Mouse (Mus musculus) activated CD4-positive, CD25-positive, alpha-beta regulatory T cell, adult 4 months (primary cell): Measurements from ENCODE around the gene Hoxa9. TPM values are rescaled to one million over a fixed set of nuclear protein-coding genes. Genes with fewer than 3 reads are reported as not detected.

Experiments
- ATAC-seq: one replicate; pipeline ENCODE4 v1.8.0; 2017
- polyA plus RNA-seq, 2 experiments: library from polyadenylated mRNA; unstranded; fragments of 100-300 nt; shearing (Covaris generic); gene quantifications; one replicate each; pipeline ENCODE4 v1.2.1; 2017

Gene Hoxa9
- polyA plus RNA-seq, 2 experiments from 2014 or later, result 0.11 TPM; not detected in 1

- no peak for ATAC-seq
These were observed 50.2 kb downstream of the Hoxa9 start for GRCm38 (mm10) chr6:52180726-52181125.

- ATAC-seq, result no peak
These were observed 50.6 kb downstream of the Hoxa9 start for GRCm38 (mm10) chr6:52180213-52180710.

DNA sequence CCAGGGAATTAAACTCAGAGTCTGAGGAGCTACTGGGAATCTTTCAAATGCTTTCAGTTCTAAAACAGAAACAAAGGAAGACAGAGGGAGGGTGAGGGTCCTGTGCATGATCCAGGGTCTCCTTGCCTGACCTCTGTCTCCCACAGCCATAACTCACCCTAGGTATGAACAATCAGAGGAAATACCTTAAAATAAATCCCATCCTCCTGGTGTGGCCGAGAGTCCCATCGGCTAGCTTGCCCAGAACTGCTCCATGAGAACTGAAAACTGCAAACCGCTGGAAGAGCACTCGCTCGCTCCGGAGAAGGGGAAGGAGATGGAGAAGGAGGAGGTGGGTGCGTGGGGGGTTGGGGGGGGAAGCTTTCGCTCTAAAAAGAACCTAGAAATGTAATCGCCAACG is 51.2 kb downstream of the Hoxa9 start:
- no peak for ATAC-seq

DNA sequence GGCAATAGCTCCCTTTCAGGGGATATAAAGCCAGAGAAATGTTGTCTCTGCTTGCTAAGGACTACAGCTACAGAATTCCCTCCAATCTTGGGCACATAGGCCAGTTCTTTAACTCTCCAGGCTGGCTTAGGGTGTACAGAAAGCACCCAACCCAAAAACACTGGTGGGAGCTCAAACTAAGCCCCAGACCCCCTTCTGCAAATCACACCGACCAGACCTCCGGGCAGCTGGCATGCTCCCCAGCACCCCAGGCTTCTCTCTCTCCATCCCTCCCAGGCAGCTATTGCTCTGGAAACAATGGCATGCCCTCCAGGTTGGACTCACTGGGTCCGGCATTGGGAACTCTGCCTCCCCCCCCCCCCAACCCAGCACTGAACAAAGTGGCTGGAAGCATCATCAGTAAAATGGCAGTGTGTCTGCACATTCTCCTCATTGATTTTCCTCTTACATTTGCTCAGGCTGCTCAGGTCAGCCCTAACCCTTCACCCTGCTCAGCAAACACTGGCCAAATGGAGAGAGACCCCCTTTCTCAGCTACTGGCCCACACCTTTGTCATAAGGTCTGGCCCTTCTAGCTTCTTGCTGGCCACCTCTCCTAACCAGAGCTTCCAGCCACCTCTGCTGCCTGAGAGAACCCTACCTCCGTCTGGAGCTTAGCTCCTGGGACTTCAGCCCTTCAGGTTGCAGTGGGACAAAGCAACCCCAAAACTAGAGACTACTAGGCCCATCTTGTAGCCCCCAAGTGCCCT is 51.8 kb downstream of the Hoxa9 start:
- no peak for ATAC-seq

- no peak for ATAC-seq
These were observed 53.1 kb downstream of the Hoxa9 start for GRCm38 (mm10) chr6:52177806-52178205.

DNA sequence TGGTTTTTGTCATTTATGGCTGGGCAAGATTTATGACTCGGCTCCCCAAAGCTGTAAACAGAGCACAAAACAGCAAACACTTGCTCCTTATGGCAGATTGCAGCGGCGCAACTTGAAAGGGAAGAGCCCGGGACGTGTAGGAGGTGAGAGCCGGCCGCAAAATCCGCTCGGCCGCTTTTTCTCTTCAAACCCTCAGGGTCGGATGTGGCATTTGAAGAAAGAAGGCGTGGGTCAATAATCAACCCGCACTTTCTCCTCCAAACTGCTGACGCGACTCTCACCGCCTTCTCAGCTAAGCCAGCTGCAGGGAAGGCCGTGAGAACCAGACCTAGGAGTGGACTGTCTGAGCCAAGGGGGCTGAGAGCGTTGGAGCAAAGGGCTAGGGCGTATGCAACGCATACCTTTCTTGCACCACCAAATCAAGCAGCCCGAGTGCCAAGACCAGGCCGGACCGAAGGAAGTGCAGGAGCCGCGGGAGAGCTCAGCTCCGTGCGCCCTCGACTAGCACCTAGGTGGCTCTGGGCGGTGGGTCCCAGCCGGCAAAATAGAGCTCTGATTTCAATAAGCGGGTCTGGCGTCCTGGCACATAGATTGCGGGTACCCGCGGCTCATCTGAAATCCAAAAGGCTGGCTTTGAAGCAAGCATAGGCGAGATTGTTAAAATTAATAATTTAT is 53.7 kb downstream of the Hoxa9 start, which contains the start of gene 5730596B20Rik:
Gene 5730596B20Rik (plus strand): TSS at position 438 of the 675 bp plus-strand sequence.
- ATAC-seq, result no peak

DNA sequence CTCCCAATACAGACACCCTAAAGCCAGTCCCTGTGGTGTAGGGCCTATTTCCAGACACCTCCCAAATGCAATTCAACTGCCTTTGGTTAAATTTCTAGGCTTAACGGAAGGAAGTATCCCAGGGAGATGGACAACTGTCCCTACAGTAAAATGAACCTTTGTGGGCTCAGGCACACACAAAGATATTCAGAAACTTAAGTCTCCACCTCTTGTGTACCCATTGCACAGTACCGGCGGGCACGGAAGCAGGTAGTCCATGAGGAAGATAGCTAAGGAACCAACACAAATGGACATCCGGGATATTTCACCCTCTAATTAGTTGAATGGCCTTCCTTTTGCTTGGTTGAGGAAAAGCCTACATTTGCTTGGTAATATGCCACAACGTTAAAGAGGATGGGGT is 54.5 kb downstream of the Hoxa9 start:
- no peak for ATAC-seq

- no peak for ATAC-seq
These were observed 55.0 kb downstream of the Hoxa9 start for GRCm38 (mm10) chr6:52175864-52176263.

DNA sequence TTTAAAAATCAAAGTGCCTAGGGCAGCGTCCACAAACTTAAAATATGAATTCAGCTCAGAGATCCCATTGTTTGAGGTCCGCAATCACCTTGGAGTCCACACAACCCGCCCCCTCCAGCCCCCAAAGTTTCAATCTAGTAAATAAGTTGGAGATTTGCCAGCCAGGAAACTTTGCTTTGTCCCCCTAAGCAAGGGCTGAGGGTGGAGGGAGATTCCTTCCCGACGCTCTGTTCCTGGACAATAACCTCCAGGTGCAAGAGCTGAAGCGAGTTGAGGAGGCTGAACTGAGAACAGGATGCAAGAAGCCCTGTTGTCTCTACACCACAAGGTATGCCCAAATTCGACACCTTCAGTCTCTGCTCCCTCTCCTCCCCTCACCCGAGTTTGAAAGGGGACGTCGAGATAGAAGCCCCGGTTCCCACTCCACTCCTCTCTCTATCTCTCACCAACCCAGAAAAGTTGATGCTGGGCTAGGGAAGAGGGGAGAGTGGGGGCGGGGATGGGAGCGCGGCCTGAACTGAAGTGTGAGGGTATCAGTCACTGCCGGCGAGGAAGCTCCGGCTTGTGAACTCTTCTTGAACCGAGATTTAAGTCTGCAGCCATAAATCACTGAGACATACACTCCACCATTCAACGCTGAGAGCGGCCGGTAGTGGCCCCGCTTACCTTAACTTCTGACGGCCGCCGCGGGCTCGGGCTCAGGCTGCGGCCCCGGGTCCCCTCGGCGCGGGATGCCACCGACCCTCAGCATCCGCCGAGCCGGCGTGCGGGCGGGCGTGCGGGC is 55.7 kb downstream of the Hoxa9 start:
- ATAC-seq, result no peak

DNA sequence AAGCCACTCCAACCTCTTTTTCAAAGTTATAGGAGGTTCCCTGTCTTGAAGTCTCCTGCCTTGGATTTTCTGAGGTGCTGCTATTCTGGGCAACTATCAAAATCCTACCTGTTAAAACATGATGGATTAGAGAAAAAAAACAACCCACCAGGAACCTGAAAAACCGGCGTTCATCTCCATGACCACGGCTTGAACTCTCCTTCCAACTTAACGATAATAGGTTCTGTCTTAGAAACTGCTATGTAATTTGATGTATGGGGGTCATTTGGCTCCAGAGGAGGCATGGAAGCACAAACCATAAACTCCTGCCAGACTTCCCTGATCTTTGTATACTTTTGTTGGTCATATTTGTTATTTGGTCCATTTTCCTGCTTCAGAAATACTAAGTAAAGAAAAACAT is 57.2 kb downstream of the Hoxa9 start:
- no peak for ATAC-seq

Other genes with a start within 250 kb of the Hoxa9 start
- 10 to 100 TPM; 15.6 to 20.1 TPM for gene Skap2, start 218.5 kb downstream of the Hoxa9 start, polyA plus RNA-seq
- gene Hoxa1, start 72.8 kb downstream of the Hoxa9 start, polyA plus RNA-seq, result not detected
- gene Hoxa2, start 66.3 kb downstream of the Hoxa9 start, polyA plus RNA-seq, result not detected
- not detected for gene 5730596B20Rik, start 53.6 kb downstream of the Hoxa9 start, polyA plus RNA-seq
- not detected for gene Hoxa4, start 39.3 kb downstream of the Hoxa9 start, polyA plus RNA-seq
- gene Hoxa5, start 26.5 kb downstream of the Hoxa9 start, polyA plus RNA-seq, result not detected
- gene Hoxa6, start 22.4 kb downstream of the Hoxa9 start, polyA plus RNA-seq, result not detected
- under 1 TPM in 1 of 2 experiments, not detected in 1; 0.21 TPM for gene Hoxa3, start 17.8 kb downstream of the Hoxa9 start, polyA plus RNA-seq
- gene Gm28308, start 17.8 kb downstream of the Hoxa9 start, polyA plus RNA-seq, result not detected
- gene Hoxa7, start 9.2 kb downstream of the Hoxa9 start, polyA plus RNA-seq, result not detected
- gene Hoxa10, start 9.8 kb upstream of the Hoxa9 start, polyA plus RNA-seq, result not detected
- not detected for gene Hoxa11, start 14.7 kb upstream of the Hoxa9 start, polyA plus RNA-seq
- not detected for gene Hoxa13, start 29.8 kb upstream of the Hoxa9 start, polyA plus RNA-seq
- gene Evx1, start 82.4 kb upstream of the Hoxa9 start, polyA plus RNA-seq, result not detected